8 mouse cellular contexts compared by ENCODE assay signal in genomic region chr7:35802201-35802905, GRCm38 (mm10). TPM values are rescaled to one million over a fixed set of nuclear protein-coding genes. Genes with fewer than 3 reads are reported as not detected.
DNase-seq lines count a peak whose midpoint lies in the region; ATAC-seq and TF ChIP-seq lines count a peak whose summit lies in the region.

No protein-coding gene starts in this region.

- WGBS in cerebellum, adult 2 months: under 1% methylated on average over 31 of the region's 49 CpGs
- WGBS in heart, embryonic 16.5 days: under 1% methylated on average over 43 of the region's 49 CpGs
- WGBS in limb, embryonic 15.5 days: under 1% methylated on average over 42 of the region's 49 CpGs
- under 1% methylated on average over 42 of the region's 49 CpGs for WGBS in neural tube, embryonic 14.5 days

- no peaks in the 10 kb centered on the region; the same call in 1 of the 2 replicates for H3K9me3 ChIP-seq in heart, embryonic 16.5 days (replicated peaks; ENCODE audit: control insufficient read depth, low read length)
- H3K9me3 ChIP-seq in limb, embryonic 15.5 days: no peaks in the 10 kb centered on the region
- no peaks in the 10 kb centered on the region for H3K9me3 ChIP-seq in neural tube, embryonic 14.5 days (ENCODE audit: control insufficient read depth, low read length)

- peak overlapping the region; percentile 75 for H3K4me2 ChIP-seq in heart, embryonic 16.5 days (ENCODE audit: low read depth, low read length)
- peak overlapping the region; percentile 63 for H3K4me2 ChIP-seq in limb, embryonic 15.5 days
- H3K4me2 ChIP-seq in neural tube, embryonic 14.5 days (ENCODE audit: low read depth, low read length): peak overlapping the region; percentile 91

- peak; percentile 82 for ATAC-seq in heart, embryonic 16.5 days (replicated peaks; ENCODE audit: extremely low read depth, insufficient read depth, low FRiP score)
- ATAC-seq in limb, embryonic 15.5 days (ENCODE audit: insufficient number of reproducible peaks, low FRiP score, low TSS enrichment, low read depth): peak; percentile 75
- ATAC-seq in neural tube, embryonic 14.5 days (ENCODE audit: low read depth): peak; percentile 93

- H3K27ac ChIP-seq in cerebellum, adult 2 months (ENCODE audit: insufficient read depth, low read length): peak overlapping the region; percentile 41; the same call in 1 of the 2 replicates
- H3K27ac ChIP-seq in heart, embryonic 16.5 days (ENCODE audit: low read length): peak overlapping the region; percentile 85
- peak overlapping the region; percentile 91 for H3K27ac ChIP-seq in limb, embryonic 15.5 days
- H3K27ac ChIP-seq in neural tube, embryonic 14.5 days (ENCODE audit: low read depth, low read length): peak overlapping the region; percentile 88

- H3K9ac ChIP-seq in heart, embryonic 16.5 days (ENCODE audit: low read length): peak overlapping the region; percentile 99
- H3K9ac ChIP-seq in limb, embryonic 15.5 days: peak overlapping the region; percentile 95
- H3K9ac ChIP-seq in neural tube, embryonic 14.5 days (replicated peaks; ENCODE audit: low read depth, low read length): peak overlapping the region; percentile 97

- no peak for TF ChIP-seq CTCF in cerebellum, adult 2 months (IDR thresholded peaks at IDR 0.05; ENCODE audit: borderline replicate concordance, insufficient read depth, low read depth, low read length)

- H3K4me1 ChIP-seq in cerebellum, adult 2 months (ENCODE audit: control insufficient read depth, insufficient read depth, low read length): no peaks in the 10 kb centered on the region; the same call in 1 of the 2 replicates
- peaks cover 7% of the 10 kb centered on the region for H3K4me1 ChIP-seq in heart, embryonic 16.5 days (ENCODE audit: control insufficient read depth, insufficient read depth, low read length)
- peaks cover 9% of the 10 kb centered on the region for H3K4me1 ChIP-seq in limb, embryonic 15.5 days
- peaks cover 11% of the 10 kb centered on the region for H3K4me1 ChIP-seq in neural tube, embryonic 14.5 days (ENCODE audit: control insufficient read depth, insufficient read depth, low read length)

- peak overlapping the region; percentile 97 for H3K4me3 ChIP-seq in cerebellum, adult 2 months (replicated peaks; ENCODE audit: insufficient read depth, low read depth, low read length)
- peak overlapping the region; percentile 97 for H3K4me3 ChIP-seq in heart, embryonic 16.5 days (ENCODE audit: low read length)
- H3K4me3 ChIP-seq in limb, embryonic 15.5 days: peak overlapping the region; percentile 92
- H3K4me3 ChIP-seq in neural tube, embryonic 14.5 days (ENCODE audit: low read depth, low read length): peak overlapping the region; percentile 94

- H3K27me3 ChIP-seq in cerebellum, adult 2 months (ENCODE audit: control insufficient read depth, insufficient read depth, low read length): no peaks in the 10 kb centered on the region
- H3K27me3 ChIP-seq in heart, embryonic 16.5 days (ENCODE audit: control insufficient read depth, insufficient read depth, low read length): no peaks in the 10 kb centered on the region
- no peaks in the 10 kb centered on the region for H3K27me3 ChIP-seq in limb, embryonic 15.5 days
- H3K27me3 ChIP-seq in neural tube, embryonic 14.5 days (ENCODE audit: control insufficient read depth, insufficient read depth, low read length): no peaks in the 10 kb centered on the region

- no peak for TF ChIP-seq POLR2A in cerebellum, adult 2 months (IDR thresholded peaks at IDR 0.05; ENCODE audit: borderline replicate concordance, insufficient read depth, low read length)

- peaks cover 30% of the 10 kb centered on the region for H3K36me3 ChIP-seq in heart, embryonic 16.5 days (ENCODE audit: control insufficient read depth, insufficient read depth)
- H3K36me3 ChIP-seq in limb, embryonic 15.5 days: peaks cover 31% of the 10 kb centered on the region
- peaks cover 21% of the 10 kb centered on the region for H3K36me3 ChIP-seq in neural tube, embryonic 14.5 days (ENCODE audit: control insufficient read depth, insufficient read depth, low read length)

- no peak for DNase-seq in cerebellum, adult 2 months
- no peak for DNase-seq in cerebellum, postnatal 4 days (ENCODE audit: low spot score in 2 of 2)
- peak; percentile 67 for DNase-seq in 3T3-L1 (ENCODE audit: low read depth, low spot score)
- DNase-seq in c-Kit-positive CD71-positive TER-119-positive erythroid progenitor cells, embryonic 14.5 days (ENCODE audit: low spot score): peak; percentile 32
- no peak for DNase-seq in adrenal gland, adult (ENCODE audit: inconsistent age in 2 of 2, low spot score in 1 of 2)

RNA-seq across cellular contexts. Expression of gene Zfp507, which starts 0.5 kb away (rescaled TPM):
- 13.9 and 14.6 TPM in 2 replicates for polyA plus RNA-seq in cerebellum, adult 2 months (2012; rRNA removed)
- polyA plus RNA-seq in heart, embryonic 16.5 days (2015; fragmentation: Nextera tagmentation; extraction: Ambion mirVana): 8.7 and 11.7 TPM in 2 replicates
- 17.5 and 18.5 TPM in 2 replicates for polyA plus RNA-seq in limb, embryonic 15.5 days (2015; fragmentation: Nextera tagmentation; extraction: Ambion mirVana)
- 12.1 and 18.0 TPM in 2 replicates for polyA plus RNA-seq in neural tube, embryonic 14.5 days (2014; fragmentation: Nextera tagmentation; extraction: Ambion mirVana)

RNA-seq across cellular contexts. Expression of gene Dpy19l3, which starts 48.1 kb away (rescaled TPM):
- polyA plus RNA-seq in cerebellum, adult 2 months (2012; rRNA removed): 25.5 TPM in 2 replicates
- 12.3 and 13.5 TPM in 2 replicates for polyA plus RNA-seq in heart, embryonic 16.5 days (2015; fragmentation: Nextera tagmentation; extraction: Ambion mirVana)
- 22.0 and 27.8 TPM in 2 replicates for polyA plus RNA-seq in limb, embryonic 15.5 days (2015; fragmentation: Nextera tagmentation; extraction: Ambion mirVana)
- 56.2 and 62.2 TPM in 2 replicates for polyA plus RNA-seq in neural tube, embryonic 14.5 days (2014; fragmentation: Nextera tagmentation; extraction: Ambion mirVana)

Comparison
In these comparisons a context has a peak if more than half of its experiments do, and no peak if none do; other contexts are left out.
1. DNase-seq: peak in 3T3-L1 (single experiment) and c-Kit-positive CD71-positive TER-119-positive erythroid progenitor cells, embryonic 14.5 days (single experiment); none in cerebellum, adult 2 months (0 of 2), cerebellum, postnatal 4 days (0 of 2) and adrenal gland, adult (0 of 2).
2. H3K27ac ChIP-seq: peak in every context shown above with its lines; median percentile 91 in limb, embryonic 15.5 days; 88 in neural tube, embryonic 14.5 days; 85 in heart, embryonic 16.5 days; 41 in cerebellum, adult 2 months.
3. Peak in every context shown above with its lines, with median percentiles within 50 percentile points of each other: H3K4me3 ChIP-seq, ATAC-seq, H3K4me2 ChIP-seq and H3K9ac ChIP-seq.